Mouse (Mus musculus): ENCODE measurements around the gene Exosc5.
A peak's percentile ranks its signal among the peaks of the same experiment; 100 is the strongest.

The Exosc5 gene

GRCm38 (mm10) chr7:25703793-25704494 is 45.0 kb downstream of the Exosc5 start:
- DNase-seq (ENCODE audit: extremely low read depth, insufficient read length, low spot score) = no peak

- no peak for DNase-seq (ENCODE audit: extremely low read depth, insufficient read length, low spot score)
Measured at GRCm38 (mm10) chr7:25704716-25705364, 45.9 kb downstream of the Exosc5 start.

- DNase-seq (ENCODE audit: extremely low read depth, insufficient read length, low spot score) = peak; percentile 52
Measured at GRCm38 (mm10) chr7:25705801-25706251, 46.9 kb downstream of the Exosc5 start.

- no peak for DNase-seq (ENCODE audit: extremely low read depth, insufficient read length, low spot score)
Measured at GRCm38 (mm10) chr7:25706578-25707170, 47.7 kb downstream of the Exosc5 start.

GRCm38 (mm10) chr7:25707581-25708292 is 48.8 kb downstream of the Exosc5 start:
- DNase-seq (ENCODE audit: extremely low read depth, insufficient read length, low spot score) = no peak

- peak; percentile 83 for DNase-seq (ENCODE audit: extremely low read depth, insufficient read length, low spot score)
Measured at GRCm38 (mm10) chr7:25709961-25710360, 51.0 kb downstream of the Exosc5 start.

- DNase-seq (ENCODE audit: extremely low read depth, insufficient read length, low spot score) = peak; percentile 53
Measured at GRCm38 (mm10) chr7:25710519-25711130, 51.7 kb downstream of the Exosc5 start.

GRCm38 (mm10) chr7:25711165-25711564 is 52.2 kb downstream of the Exosc5 start:
- DNase-seq (ENCODE audit: extremely low read depth, insufficient read length, low spot score) = no peak

- DNase-seq (ENCODE audit: extremely low read depth, insufficient read length, low spot score) = peak; percentile 95
Measured at GRCm38 (mm10) chr7:25711731-25712197, 52.8 kb downstream of the Exosc5 start.

GRCm38 (mm10) chr7:25712801-25713200 is 53.8 kb downstream of the Exosc5 start:
- DNase-seq (ENCODE audit: extremely low read depth, insufficient read length, low spot score) = no peak

GRCm38 (mm10) chr7:25714581-25714980 is 55.6 kb downstream of the Exosc5 start:
- no peak for DNase-seq (ENCODE audit: extremely low read depth, insufficient read length, low spot score)

GRCm38 (mm10) chr7:25715731-25716271 is 56.8 kb downstream of the Exosc5 start:
- DNase-seq (ENCODE audit: extremely low read depth, insufficient read length, low spot score) = no peak

GRCm38 (mm10) chr7:25717478-25717877 is 58.5 kb downstream of the Exosc5 start:
- no peak for DNase-seq (ENCODE audit: extremely low read depth, insufficient read length, low spot score)

GRCm38 (mm10) chr7:25718788-25719417 is 59.9 kb downstream of the Exosc5 start, which contains the start of gene Ccdc97:
TSS of gene Ccdc97 (minus strand) at chr7:25719088.
- peak; percentile 88 for DNase-seq (ENCODE audit: extremely low read depth, insufficient read length, low spot score)

- peak; percentile 53 for DNase-seq (ENCODE audit: extremely low read depth, insufficient read length, low spot score)
Measured at GRCm38 (mm10) chr7:25719761-25720610, 61.0 kb downstream of the Exosc5 start.

- DNase-seq (ENCODE audit: extremely low read depth, insufficient read length, low spot score) = no peak
Measured at GRCm38 (mm10) chr7:25720760-25721159, 61.8 kb downstream of the Exosc5 start.
